In genomic region chr6:116193394-116194393, GRCm38 (mm10) we compare ENCODE assay signal across 1 mouse cellular context.
TF ChIP-seq lines count a peak whose summit lies in the region.

Gene Tmcc1 (minus strand): TSS chr6:116193486.

TF ChIP-seq in MEL, 35 proteins besides CTCF, POLR2A, EP300 and RAD21 (continued from another document):
- TF ChIP-seq E2F4 (IDR thresholded peaks at IDR 0.05; ENCODE audit: borderline replicate concordance, low read depth, low read length) (no peak), POLR2AphosphoS5 (IDR thresholded peaks at IDR 0.05; ENCODE audit: borderline replicate concordance, low read depth, low read length) (no peak), MAX (IDR thresholded peaks at IDR 0.05; ENCODE audit: low read length) (peak; percentile 70), MYC (IDR thresholded peaks at IDR 0.05; ENCODE audit: low read depth, low read length) (peak; percentile 45; the same call in 1 of the 2 replicates), ZNF384 (IDR thresholded peaks at IDR 0.05; ENCODE audit: low read depth, low read length) (no peak)
